Mouse (Mus musculus) activated CD4-positive, CD25-positive, alpha-beta regulatory T cell, adult 4 months (primary cell): Measurements from ENCODE around the gene Cyp2c23. TPM values are rescaled to one million over a fixed set of nuclear protein-coding genes. Genes with fewer than 3 reads are reported as not detected.

Experiments
- ATAC-seq: one replicate; pipeline ENCODE4 v1.8.0; 2017
- polyA plus RNA-seq, 2 experiments: library from polyadenylated mRNA; unstranded; fragments of 100-300 nt; shearing (Covaris generic); gene quantifications; one replicate each; pipeline ENCODE4 v1.2.1; 2017

Gene Cyp2c23
- polyA plus RNA-seq, 2 experiments from 2014 or later: not detected

DNA sequence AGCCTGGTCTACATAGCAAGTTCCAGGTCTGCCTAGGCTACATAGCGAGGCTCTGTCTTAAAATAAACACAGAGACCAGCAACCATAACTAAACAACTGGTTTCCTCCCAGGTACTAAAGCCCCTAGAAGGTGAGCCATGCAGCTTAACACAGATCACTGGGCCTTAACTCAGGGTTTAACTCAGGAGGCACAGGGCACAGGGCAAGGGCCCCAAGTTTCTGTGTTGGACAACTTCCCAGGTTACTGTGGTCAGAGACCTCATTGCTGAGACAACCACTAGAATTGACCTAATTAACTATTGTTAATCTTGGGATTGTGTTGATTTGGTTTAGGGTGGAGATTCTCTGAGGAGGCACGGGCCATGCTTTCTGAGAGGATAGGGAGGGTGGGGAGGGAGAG is 62.5 kb downstream of the Cyp2c23 start:
- no peak for ATAC-seq

DNA sequence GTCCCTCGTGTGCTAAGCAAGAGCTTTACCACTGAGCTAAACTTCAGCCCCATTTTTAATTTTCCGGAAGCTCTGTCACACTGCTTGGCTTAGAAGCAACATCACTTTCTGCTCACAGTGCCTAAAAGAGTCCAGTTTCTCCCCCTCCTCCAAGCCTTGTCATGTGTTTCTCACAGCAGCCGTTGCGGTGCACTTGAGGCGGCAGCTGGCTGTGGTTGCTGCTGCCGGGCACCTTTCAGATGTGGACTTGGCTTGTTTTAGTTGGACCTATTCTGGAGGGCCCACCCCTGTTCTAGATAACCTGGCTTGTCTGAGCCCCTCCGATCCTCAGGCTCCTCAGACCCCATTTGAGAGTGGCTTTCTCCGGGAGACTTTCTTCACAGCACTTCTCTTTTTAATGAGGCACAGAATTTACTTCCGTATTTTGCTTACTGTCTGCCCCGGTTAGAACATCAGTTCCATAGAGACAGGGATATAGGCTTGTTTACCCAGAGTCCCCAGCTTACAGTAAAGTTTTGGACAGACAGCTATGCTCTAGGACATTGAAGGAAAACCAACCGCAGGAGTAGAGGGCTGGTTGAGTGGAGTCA is 63.4 kb downstream of the Cyp2c23 start:
- ATAC-seq: no peak

DNA sequence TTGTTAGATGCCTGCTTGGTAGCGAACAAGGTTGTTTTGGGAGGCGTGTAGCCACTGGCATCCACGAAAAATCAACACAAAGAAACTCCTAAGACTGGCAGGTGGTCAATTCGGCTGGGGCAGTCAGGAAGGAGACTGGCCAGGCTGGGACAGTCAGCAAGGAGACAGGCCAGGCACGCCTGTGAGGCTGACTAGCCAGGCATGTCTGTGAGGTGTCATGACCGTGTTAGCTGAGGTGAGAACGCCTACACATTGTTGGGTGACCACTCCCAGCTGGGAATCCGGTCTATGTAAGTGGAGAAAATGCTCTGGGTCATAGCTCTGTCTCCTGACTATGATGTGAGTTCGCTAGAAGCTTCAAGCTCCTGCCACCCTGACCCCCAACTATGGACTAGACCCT is 66.2 kb downstream of the Cyp2c23 start:
- no peak for ATAC-seq

DNA sequence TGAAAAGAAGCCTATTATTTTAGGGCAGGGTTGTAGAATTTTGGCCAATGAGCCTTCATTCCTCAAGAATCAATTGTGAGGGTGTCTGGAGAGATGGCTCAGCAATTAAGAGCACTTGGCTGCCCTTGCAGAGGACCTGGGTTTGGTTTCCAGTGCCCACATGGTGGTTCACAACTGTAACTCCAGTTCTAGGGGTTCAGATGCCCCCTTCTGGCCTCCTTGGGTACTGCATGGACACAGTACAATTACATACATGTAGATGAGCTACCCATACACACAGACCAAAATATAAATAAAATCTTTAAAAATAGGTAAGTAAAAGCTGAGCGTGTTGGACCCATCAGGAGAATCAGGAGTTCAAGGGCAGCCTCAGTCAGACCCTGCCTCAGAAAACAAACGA is 67.8 kb downstream of the Cyp2c23 start:
- ATAC-seq: no peak

DNA sequence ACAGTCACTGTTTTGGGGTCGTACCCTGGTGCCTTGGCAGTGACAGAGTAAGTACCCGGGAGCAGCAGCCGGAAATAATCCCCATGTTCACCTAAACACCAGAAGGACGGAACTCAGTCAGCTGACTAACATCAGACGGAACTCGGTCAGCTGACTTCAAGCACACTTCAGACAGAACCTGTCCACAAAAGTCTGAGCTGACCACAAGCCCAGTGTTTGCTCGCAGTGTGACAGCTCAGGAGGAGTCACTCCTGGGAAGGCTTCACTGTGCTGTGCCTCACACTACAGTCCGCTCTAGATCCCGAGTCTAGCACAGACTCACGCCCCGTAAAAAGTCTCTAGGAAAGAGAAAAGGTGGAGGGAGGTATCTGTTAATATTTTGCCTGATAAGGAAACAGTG is 69.0 kb downstream of the Cyp2c23 start:
- ATAC-seq: no peak

DNA sequence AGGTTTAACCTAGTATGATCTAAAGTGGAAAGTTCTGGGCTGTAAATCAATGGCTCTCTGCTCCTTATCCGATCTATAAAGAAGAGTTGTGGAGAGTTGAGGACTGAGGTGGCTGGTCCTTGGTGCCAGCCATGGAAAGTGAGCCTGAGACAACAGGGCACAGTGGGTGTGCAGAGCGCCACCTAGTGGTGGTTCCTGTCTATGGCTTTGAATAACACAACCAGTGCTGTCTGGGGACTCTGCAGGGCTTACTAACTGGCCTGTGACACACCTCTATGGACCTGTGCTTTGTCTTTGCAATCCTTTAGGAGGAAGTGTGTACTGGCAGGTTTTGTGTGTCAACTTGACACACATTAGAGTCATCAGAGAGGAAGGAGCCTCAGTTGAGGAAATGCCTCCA is 69.8 kb downstream of the Cyp2c23 start:
- ATAC-seq: no peak

DNA sequence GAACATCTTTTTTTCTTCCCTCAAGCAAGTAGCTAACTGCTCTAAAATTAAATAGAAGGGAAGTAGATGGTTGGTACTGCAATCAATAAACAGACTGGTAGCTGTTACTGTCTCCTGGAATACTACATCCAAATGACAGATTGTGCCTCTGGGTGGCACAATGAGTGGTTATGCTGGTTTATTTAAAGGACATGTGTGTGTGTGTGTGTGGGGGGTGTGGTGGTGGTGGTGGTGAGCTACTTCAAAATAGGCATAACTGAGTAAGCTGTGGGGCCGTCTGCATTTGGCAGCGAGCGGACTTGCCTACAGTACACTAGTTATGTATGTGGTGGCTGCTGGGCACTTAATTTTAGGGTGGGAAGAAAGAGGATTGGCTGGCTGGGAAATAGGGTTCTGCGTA is 71.1 kb downstream of the Cyp2c23 start:
- no peak for ATAC-seq

DNA sequence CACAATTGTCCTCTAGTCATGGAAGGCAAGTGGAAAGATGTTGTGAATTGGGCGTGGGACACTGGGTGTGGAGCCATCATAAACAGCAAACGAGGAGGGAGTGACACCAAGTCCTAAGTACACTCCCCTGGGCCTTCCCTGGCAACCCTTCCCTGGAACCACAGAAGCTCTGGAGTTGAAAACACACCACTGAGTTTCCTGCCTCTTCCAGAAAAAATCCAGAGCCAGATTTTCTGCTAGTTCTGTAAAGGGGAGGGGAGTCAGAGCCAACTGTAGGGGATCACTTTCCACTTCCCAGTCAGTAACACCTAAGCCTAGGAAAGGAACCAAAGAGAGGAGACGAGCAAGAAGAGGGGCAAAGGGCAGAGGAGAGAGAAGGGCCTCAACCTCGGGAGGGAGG is 71.6 kb downstream of the Cyp2c23 start:
- no peak for ATAC-seq

DNA sequence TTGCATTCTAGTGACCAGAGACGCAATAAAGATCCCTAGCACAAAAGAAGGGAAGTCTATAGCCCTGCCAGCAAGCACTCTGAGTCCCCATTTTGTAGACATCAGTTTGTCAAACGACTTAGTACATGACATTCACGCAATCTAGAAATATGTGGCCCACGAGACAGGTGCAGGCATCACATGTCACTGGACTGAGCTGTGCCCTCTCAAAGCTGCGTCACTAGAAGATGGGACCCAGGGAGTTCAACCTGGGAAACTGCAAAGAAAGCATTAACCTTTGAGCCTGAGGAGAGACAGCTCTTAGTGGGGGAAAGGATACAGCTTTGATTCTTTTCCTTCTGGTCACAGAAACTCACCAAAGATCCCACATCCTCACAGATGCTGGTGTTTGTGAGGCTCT is 73.7 kb downstream of the Cyp2c23 start:
- no peak for ATAC-seq

Other genes starting within 250 kb of the Cyp2c23 start
- gene Abcc2, start 247.0 kb downstream of the Cyp2c23 start, polyA plus RNA-seq: not detected
- gene Dnmbp, start 89.0 kb downstream of the Cyp2c23 start, polyA plus RNA-seq: 1 to 10 TPM; 3.5 to 7.0 TPM
- gene Cpn1, start 42.7 kb downstream of the Cyp2c23 start, polyA plus RNA-seq: under 1 TPM in 1 of 2 experiments, not detected in 1; 0.15 TPM
- gene Erlin1, start 40.6 kb upstream of the Cyp2c23 start, polyA plus RNA-seq: 1 to 10 TPM; 4.2 to 4.9 TPM
- 10 to 100 TPM; 42.6 to 47.7 TPM for gene Chuk, start 78.3 kb upstream of the Cyp2c23 start, polyA plus RNA-seq
- 10 to 100 TPM; 25.7 to 31.2 TPM for gene Cwf19l1, start 106.7 kb upstream of the Cyp2c23 start, polyA plus RNA-seq
- 100 to 1,000 TPM; 111 to 132 TPM for gene Bloc1s2, start 117.2 kb upstream of the Cyp2c23 start, polyA plus RNA-seq
- gene Pkd2l1, start 163.2 kb upstream of the Cyp2c23 start, polyA plus RNA-seq: under 1 TPM in 1 of 2 experiments, not detected in 1; 0.09 TPM
- not detected for gene Scd3, start 174.1 kb upstream of the Cyp2c23 start, polyA plus RNA-seq